Mouse (Mus musculus) intestine, postnatal 0 days (tissue): Measurements from ENCODE around the gene Cd55. TPM values are rescaled to one million over a fixed set of nuclear protein-coding genes. Genes with fewer than 3 reads are reported as not detected.
"Not testable (repeated sequence)": the region's sequence is repeated elsewhere in the genome, so short reads cannot be mapped to it uniquely, and the experiment has no call there.

Experiments
- ATAC-seq: fragments of 200-750 bp; cut with Nextera tagmentation; 2 replicates; pipeline ENCODE4 v1.8.0; 2017; ENCODE audit warnings: mild to moderate bottlenecking, moderate TSS enrichment, moderate library complexity
- H3K27ac ChIP-seq: fragments of 300-500 bp; sonication (generic); 2 replicates; pipeline ENCODE4 v1.5.1; 2014; ENCODE audit warnings: mild to moderate bottlenecking, low read depth, low read length, moderate library complexity
- H3K27me3 ChIP-seq: fragments of 300-500 bp; sonication (generic); replicated peaks from 2 replicates; pipeline ENCODE4 v1.6.1; 2014; ENCODE audit warnings: low read length, mixed read lengths; ENCODE audit not compliant: control insufficient read depth, insufficient read depth
- H3K36me3 ChIP-seq: fragments of 300-500 bp; sonication (generic); 2 replicates; pipeline ENCODE4 v1.6.1; 2014; ENCODE audit warnings: mild to moderate bottlenecking, moderate library complexity; ENCODE audit not compliant: control insufficient read depth, insufficient read depth
- H3K4me1 ChIP-seq: fragments of 300-500 bp; sonication (generic); replicated peaks from 2 replicates; pipeline ENCODE4 v1.6.1; 2014; ENCODE audit warnings: antibody characterized with exemption, low read length, mixed read lengths; ENCODE audit not compliant: control insufficient read depth, insufficient read depth
- H3K4me2 ChIP-seq: fragments of 300-500 bp; sonication (generic); replicated peaks from 2 replicates; pipeline ENCODE4 v1.6.1; 2014; ENCODE audit warnings: low read depth, mild to moderate bottlenecking, moderate library complexity
- H3K4me3 ChIP-seq: fragments of 300-500 bp; sonication (generic); 2 replicates; pipeline ENCODE4 v1.5.1; 2014; ENCODE audit warnings: low read depth, low read length
- H3K9ac ChIP-seq: fragments of 300-500 bp; sonication (generic); 2 replicates; pipeline ENCODE4 v1.6.1; 2014; ENCODE audit warnings: mild to moderate bottlenecking, low read depth, low read length
- H3K9me3 ChIP-seq: fragments of 300-500 bp; sonication (generic); 2 replicates; pipeline ENCODE4 v1.6.1; 2016; ENCODE audit warnings: mixed run types; ENCODE audit not compliant: control insufficient read depth
- CTCF ChIP-seq: sonication (generic); IDR thresholded peaks from 2 replicates; pipeline ENCODE4 v1.5.1; 2016; ENCODE audit warnings: low read depth, mild to moderate bottlenecking, control low read depth, antibody characterized with exemption, moderate library complexity
- WGBS: fragments of 180-500 bp; shearing (Covaris S2); extraction: QIAGEN DNeasy Blood & Tissue Kit; methylation state at CpG from one replicate; pipeline ENCODE4 v1.1.7; 2014; 5-methylcytosine and 5-hydroxymethylcytosine counted together
- polyA plus RNA-seq: library from polyadenylated mRNA; unstranded; fragments of >200 nt; fragmentation: Nextera tagmentation; extraction: Ambion mirVana; gene quantifications from 2 replicates; pipeline ENCODE4 v1.2.1, GENCODE M21; 2015

The Cd55 gene
- polyA plus RNA-seq, 1 experiment from 2014 or later = 30.1 TPM

GRCm38 (mm10) chr1:130470074-130470473 is 7.5 kb upstream of the Cd55 start:
- WGBS = 79% methylated on average over 4 of the region's 4 CpGs
- Histone ChIP-seq H3K9ac (no peak overlapping the region), H3K36me3 (no peaks in the 10 kb centered on the region), H3K4me3 (no peak overlapping the region), H3K9me3 (no peaks in the 10 kb centered on the region), H3K4me2 (no peak overlapping the region), H3K27ac (no peak overlapping the region), H3K4me1 (0 out of 2 replicates have a peak, but pooled peaks cover 2% of the 10 kb centered on the region), H3K27me3 (no peaks in the 10 kb centered on the region)
- no peak for TF ChIP-seq CTCF
- no peak for ATAC-seq

GRCm38 (mm10) chr1:130467453-130467852 is 4.9 kb upstream of the Cd55 start:
- TF ChIP-seq CTCF = no peak
- 39% methylated on average over 2 of the region's 2 CpGs for WGBS
- Histone ChIP-seq H3K27ac (no peak overlapping the region), H3K4me1 (0 out of 2 replicates have a peak, but pooled peaks cover 5% of the 10 kb centered on the region), H3K9ac (no peak overlapping the region), H3K36me3 (no peaks in the 10 kb centered on the region), H3K27me3 (no peaks in the 10 kb centered on the region), H3K9me3 (no peaks in the 10 kb centered on the region), H3K4me3 (no peak overlapping the region), H3K4me2 (no peak overlapping the region)
- no peak for ATAC-seq

GRCm38 (mm10) chr1:130464173-130464572 is 1.6 kb upstream of the Cd55 start:
- TF ChIP-seq CTCF = no peak
- Histone ChIP-seq H3K4me2 (no peak overlapping the region), H3K27ac (no peak overlapping the region), H3K27me3 (no peaks in the 10 kb centered on the region), H3K4me3 (no peak overlapping the region), H3K9ac (no peak overlapping the region), H3K36me3 (no peaks in the 10 kb centered on the region), H3K4me1 (0 out of 2 replicates have a peak, but pooled peaks cover 5% of the 10 kb centered on the region), H3K9me3 (no peaks in the 10 kb centered on the region)
- no peak for ATAC-seq

GRCm38 (mm10) chr1:130462867-130463266 is 323 bp upstream of the Cd55 start:
- 16% methylated on average over 4 of the region's 4 CpGs for WGBS
- Histone ChIP-seq H3K9me3 (no peaks in the 10 kb centered on the region), H3K9ac (peak overlapping the region; percentile 54), H3K27me3 (no peaks in the 10 kb centered on the region), H3K4me3 (peak overlapping the region; percentile 75), H3K27ac (peak overlapping the region; percentile 75; the same call in 1 of the 2 replicates), H3K4me2 (peak overlapping the region; percentile 84), H3K4me1 (0 out of 2 replicates have a peak, but pooled peaks cover 5% of the 10 kb centered on the region), H3K36me3 (no peaks in the 10 kb centered on the region)
- ATAC-seq = no peak; the same call in 1 of the 2 replicates
- no peak for TF ChIP-seq CTCF

GRCm38 (mm10) chr1:130455111-130455510 is 7.4 kb downstream of the Cd55 start:
- 88% methylated on average over 2 of the region's 2 CpGs for WGBS
- Histone ChIP-seq H3K4me2 (no peak overlapping the region), H3K9ac (no peak overlapping the region), H3K27me3 (no peaks in the 10 kb centered on the region), H3K9me3 (no peaks in the 10 kb centered on the region), H3K27ac (no peak overlapping the region), H3K36me3 (no peaks in the 10 kb centered on the region), H3K4me1 (no peaks in the 10 kb centered on the region), H3K4me3 (no peak overlapping the region)
- no peak for ATAC-seq
- TF ChIP-seq CTCF = no peak

GRCm38 (mm10) chr1:130442930-130443329 is 19.6 kb downstream of the Cd55 start:
- H3K9ac ChIP-seq, ATAC-seq, H3K4me3 ChIP-seq, H3K4me1 ChIP-seq, H3K9me3 ChIP-seq, H3K36me3 ChIP-seq, H3K27ac ChIP-seq, H3K27me3 ChIP-seq, H3K4me2 ChIP-seq: not testable (repeated sequence)
- 26% methylated on average over 1 of the region's 1 CpGs for WGBS

- Histone ChIP-seq H3K4me2 (no peak overlapping the region), H3K9me3 (no peaks in the 10 kb centered on the region), H3K4me3 (no peak overlapping the region), H3K27me3 (no peaks in the 10 kb centered on the region), H3K27ac (no peak overlapping the region), H3K36me3 (no peaks in the 10 kb centered on the region), H3K9ac (no peak overlapping the region), H3K4me1 (no peaks in the 10 kb centered on the region)
- WGBS = 74% methylated on average over 4 of the region's 4 CpGs
- ATAC-seq = no peak
- no peak for TF ChIP-seq CTCF
Observed at GRCm38 (mm10) chr1:130430920-130431319, 31.6 kb downstream of the Cd55 start.

GRCm38 (mm10) chr1:130428667-130429066 is 33.9 kb downstream of the Cd55 start:
- not testable (repeated sequence) for H3K4me2 ChIP-seq, H3K9me3 ChIP-seq, H3K27ac ChIP-seq, H3K4me3 ChIP-seq, ATAC-seq, H3K4me1 ChIP-seq, H3K36me3 ChIP-seq, H3K9ac ChIP-seq, H3K27me3 ChIP-seq

GRCm38 (mm10) chr1:130427175-130427853 is 35.2 kb downstream of the Cd55 start:
- H3K27ac ChIP-seq, H3K9me3 ChIP-seq, H3K4me3 ChIP-seq, H3K27me3 ChIP-seq, H3K4me2 ChIP-seq, H3K36me3 ChIP-seq, H3K4me1 ChIP-seq, H3K9ac ChIP-seq: not testable (repeated sequence)
- 9% methylated on average over 3 of the region's 3 CpGs for WGBS
- ATAC-seq = peak; percentile 47; the same call in 1 of the 2 replicates
